Comparison of ENCODE assay signal across 8 mouse cellular contexts in the genomic region with DNA sequence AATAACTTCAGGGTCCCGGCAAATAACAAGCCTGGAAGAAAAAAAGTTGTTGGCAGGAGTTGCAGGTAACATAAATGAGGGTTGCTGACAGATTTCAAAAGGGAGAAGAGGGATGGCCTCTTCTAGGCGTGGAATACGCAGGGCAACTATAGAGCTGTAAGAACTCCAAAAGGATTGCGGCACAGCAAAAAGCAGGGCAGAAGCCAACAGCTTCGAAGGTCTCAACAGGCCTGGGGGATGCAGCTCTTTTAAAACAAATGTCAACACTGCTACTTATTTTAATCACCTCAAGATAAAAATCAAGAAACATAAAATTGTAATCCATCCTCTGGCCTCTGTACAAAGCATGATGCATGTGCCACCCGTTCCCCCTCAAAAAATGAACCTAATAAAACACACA. TPM values are rescaled to one million over a fixed set of nuclear protein-coding genes. Genes with fewer than 3 reads are reported as not detected.
DNase-seq lines count a peak whose midpoint lies in the region; ATAC-seq and TF ChIP-seq lines count a peak whose summit lies in the region.
"Not testable (repeated sequence)": the region's sequence is repeated elsewhere in the genome, so short reads cannot be mapped to it uniquely, and the experiment has no call there.

No protein-coding gene starts in this region.

- peak overlapping the region; percentile 60 for H3K4me2 ChIP-seq in forebrain, embryonic 14.5 days (ENCODE audit: low read length)
- H3K4me2 ChIP-seq in heart, postnatal 0 days (ENCODE audit: low read depth, low read length) = peak overlapping the region; percentile 63
- H3K4me2 ChIP-seq in liver, embryonic 11.5 days = peak overlapping the region; percentile 68
- peak overlapping the region; percentile 60 for H3K4me2 ChIP-seq in midbrain, embryonic 13.5 days (replicated peaks)
- H3K4me2 ChIP-seq in stomach, embryonic 15.5 days = peak overlapping the region; percentile 53

- H3K27me3 ChIP-seq in forebrain, embryonic 14.5 days (replicated peaks; ENCODE audit: control insufficient read depth, insufficient read depth, low read length); heart, postnatal 0 days (ENCODE audit: control insufficient read depth, insufficient read depth, low read length); liver, embryonic 11.5 days (replicated peaks; ENCODE audit: control insufficient read depth, insufficient read depth, low read length); midbrain, embryonic 13.5 days; stomach, embryonic 15.5 days (replicated peaks): not testable (repeated sequence)

- not testable (repeated sequence) for H3K36me3 ChIP-seq in forebrain, embryonic 14.5 days (ENCODE audit: control insufficient read depth, insufficient read depth, low read length); heart, postnatal 0 days (replicated peaks; ENCODE audit: control insufficient read depth, insufficient read depth, low read length); liver, embryonic 11.5 days (ENCODE audit: control insufficient read depth, insufficient read depth, low read length); midbrain, embryonic 13.5 days; stomach, embryonic 15.5 days

- H3K9me3 ChIP-seq in forebrain, embryonic 14.5 days (replicated peaks; ENCODE audit: control insufficient read depth, low read length); heart, postnatal 0 days (replicated peaks; ENCODE audit: control insufficient read depth, low read length); liver, embryonic 11.5 days (ENCODE audit: control insufficient read depth, low read length); midbrain, embryonic 13.5 days; stomach, embryonic 15.5 days: not testable (repeated sequence)

- not testable (repeated sequence) for TF ChIP-seq CTCF in heart, postnatal 0 days (IDR thresholded peaks at IDR 0.05; ENCODE audit: low read depth)

- peak overlapping the region; percentile 29; the same call in 1 of the 2 replicates for H3K9ac ChIP-seq in forebrain, embryonic 14.5 days (ENCODE audit: low read length)
- not testable (repeated sequence) for H3K9ac ChIP-seq in heart, postnatal 0 days (replicated peaks; ENCODE audit: low read depth, low read length); stomach, embryonic 15.5 days
- peak overlapping the region; percentile 46; the same call in 1 of the 2 replicates for H3K9ac ChIP-seq in liver, embryonic 11.5 days (ENCODE audit: low read depth, low read length)
- H3K9ac ChIP-seq in midbrain, embryonic 13.5 days (replicated peaks) = peak overlapping the region; percentile 64; the same call in 1 of the 2 replicates

- H3K4me3 ChIP-seq in forebrain, embryonic 14.5 days (ENCODE audit: low read depth, low read length) = peak overlapping the region; percentile 42
- peak overlapping the region; percentile 57; the same call in 1 of the 2 replicates for H3K4me3 ChIP-seq in heart, postnatal 0 days (ENCODE audit: low read depth, low read length)
- H3K4me3 ChIP-seq in liver, embryonic 11.5 days (ENCODE audit: low read depth, low read length) = peak overlapping the region; percentile 56
- peak overlapping the region; percentile 50 for H3K4me3 ChIP-seq in midbrain, embryonic 13.5 days (replicated peaks)
- not testable (repeated sequence) for H3K4me3 ChIP-seq in stomach, embryonic 15.5 days (replicated peaks)

- ATAC-seq in forebrain, embryonic 14.5 days; heart, postnatal 0 days (ENCODE audit: insufficient read depth, low read depth); liver, embryonic 11.5 days (replicated peaks; ENCODE audit: low FRiP score); midbrain, embryonic 13.5 days; stomach, embryonic 15.5 days (ENCODE audit: insufficient read depth, low FRiP score, low read depth): not testable (repeated sequence)

- WGBS in forebrain, embryonic 14.5 days = 87% methylated on average over 5 of the region's 6 CpGs
- 65% methylated on average over 5 of the region's 6 CpGs for WGBS in heart, postnatal 0 days
- WGBS in liver, embryonic 11.5 days = 88% methylated on average over 5 of the region's 6 CpGs
- 78% methylated on average over 6 of the region's 6 CpGs for WGBS in midbrain, embryonic 13.5 days
- WGBS in stomach, embryonic 15.5 days = 74% methylated on average over 5 of the region's 6 CpGs

- DNase-seq in adipocyte (ENCODE audit: low spot score) = peak; percentile 52
- peak; percentile 46 for DNase-seq in cerebellum, adult 9-11 months
- not testable (repeated sequence) for DNase-seq in forebrain, embryonic 14.5 days (ENCODE audit: low spot score); heart, postnatal 0 days (ENCODE audit: low spot score); liver, embryonic 11.5 days (ENCODE audit: low spot score)
- DNase-seq in kidney, adult 9 months = peak; percentile 9

- not testable (repeated sequence) for H3K27ac ChIP-seq in forebrain, embryonic 14.5 days (ENCODE audit: low read depth, low read length); liver, embryonic 11.5 days (ENCODE audit: low read depth, low read length); midbrain, embryonic 13.5 days; stomach, embryonic 15.5 days
- H3K27ac ChIP-seq in heart, postnatal 0 days (ENCODE audit: low read depth) = peak overlapping the region; percentile 90

- not testable (repeated sequence) for H3K4me1 ChIP-seq in forebrain, embryonic 14.5 days (ENCODE audit: control insufficient read depth, insufficient read depth, low read length); heart, postnatal 0 days (ENCODE audit: control insufficient read depth, insufficient read depth); liver, embryonic 11.5 days (replicated peaks; ENCODE audit: control insufficient read depth, insufficient read depth, low read length); midbrain, embryonic 13.5 days (replicated peaks); stomach, embryonic 15.5 days

- not testable (repeated sequence) for TF ChIP-seq EP300 in heart, postnatal 0 days (IDR thresholded peaks at IDR 0.05; ENCODE audit: low read depth)

RNA-seq across cellular contexts. Expression of gene Mfsd8, which starts 1.2 kb away (rescaled TPM):
- polyA plus RNA-seq in forebrain, embryonic 14.5 days (2014; fragmentation: Nextera tagmentation; extraction: Ambion mirVana) = 22.6 and 23.5 TPM in 2 replicates
- 18.6 and 21.1 TPM in 2 replicates for total RNA-seq in heart, postnatal 0 days (2014; rRNA removed; ENCODE audit: low replicate concordance)
- 7.1 and 7.7 TPM in 2 replicates for polyA plus RNA-seq in heart, postnatal 0 days (2015; fragmentation: Nextera tagmentation; extraction: Ambion mirVana)
- 6.1 and 8.3 TPM in 2 replicates for polyA plus RNA-seq in liver, embryonic 11.5 days (2014; fragmentation: Nextera tagmentation; extraction: Ambion mirVana)
- 11.7 and 12.2 TPM in 2 replicates for polyA plus RNA-seq in midbrain, embryonic 13.5 days (2015; fragmentation: Nextera tagmentation; extraction: Ambion mirVana)
- 5.7 and 6.3 TPM in 2 replicates for polyA plus RNA-seq in stomach, embryonic 15.5 days (2015; fragmentation: Nextera tagmentation; extraction: Ambion mirVana)

RNA-seq across cellular contexts. Expression of gene Abhd18, which starts 1.2 kb away (rescaled TPM):
- polyA plus RNA-seq in forebrain, embryonic 14.5 days (2014; fragmentation: Nextera tagmentation; extraction: Ambion mirVana) = 5.2 and 5.8 TPM in 2 replicates
- total RNA-seq in heart, postnatal 0 days (2014; rRNA removed; ENCODE audit: low replicate concordance) = 22.9 and 31.2 TPM in 2 replicates
- 24.5 and 33.6 TPM in 2 replicates for polyA plus RNA-seq in heart, postnatal 0 days (2015; fragmentation: Nextera tagmentation; extraction: Ambion mirVana)
- 7.7 and 8.1 TPM in 2 replicates for polyA plus RNA-seq in liver, embryonic 11.5 days (2014; fragmentation: Nextera tagmentation; extraction: Ambion mirVana)
- polyA plus RNA-seq in midbrain, embryonic 13.5 days (2015; fragmentation: Nextera tagmentation; extraction: Ambion mirVana) = 13.2 and 18.6 TPM in 2 replicates
- polyA plus RNA-seq in stomach, embryonic 15.5 days (2015; fragmentation: Nextera tagmentation; extraction: Ambion mirVana) = 7.9 and 8.9 TPM in 2 replicates

RNA-seq across cellular contexts. Expression of gene Plk4, which starts 45.7 kb away (rescaled TPM):
- polyA plus RNA-seq in forebrain, embryonic 14.5 days (2014; fragmentation: Nextera tagmentation; extraction: Ambion mirVana) = 26.3 and 30.7 TPM in 2 replicates
- 7.1 and 14.5 TPM in 2 replicates for total RNA-seq in heart, postnatal 0 days (2014; rRNA removed; ENCODE audit: low replicate concordance)
- polyA plus RNA-seq in heart, postnatal 0 days (2015; fragmentation: Nextera tagmentation; extraction: Ambion mirVana) = 10.2 and 11.6 TPM in 2 replicates
- 72.8 and 77.1 TPM in 2 replicates for polyA plus RNA-seq in liver, embryonic 11.5 days (2014; fragmentation: Nextera tagmentation; extraction: Ambion mirVana)
- 23.2 and 24.1 TPM in 2 replicates for polyA plus RNA-seq in midbrain, embryonic 13.5 days (2015; fragmentation: Nextera tagmentation; extraction: Ambion mirVana)
- 45.9 and 47.8 TPM in 2 replicates for polyA plus RNA-seq in stomach, embryonic 15.5 days (2015; fragmentation: Nextera tagmentation; extraction: Ambion mirVana)

RNA-seq across cellular contexts. Expression of gene 1700034I23Rik, which starts 56.8 kb away (rescaled TPM):
- 0.14 TPM in 1 of 2 replicates, not detected in the other for polyA plus RNA-seq in forebrain, embryonic 14.5 days (2014; fragmentation: Nextera tagmentation; extraction: Ambion mirVana)
- total RNA-seq in heart, postnatal 0 days (2014; rRNA removed; ENCODE audit: low replicate concordance) = not detected in 2 replicates
- polyA plus RNA-seq in heart, postnatal 0 days (2015; fragmentation: Nextera tagmentation; extraction: Ambion mirVana) = 0.11 TPM in 2 replicates
- 0.16 and 0.42 TPM in 2 replicates for polyA plus RNA-seq in liver, embryonic 11.5 days (2014; fragmentation: Nextera tagmentation; extraction: Ambion mirVana)
- polyA plus RNA-seq in midbrain, embryonic 13.5 days (2015; fragmentation: Nextera tagmentation; extraction: Ambion mirVana) = 0.22 and 0.49 TPM in 2 replicates
- 0.19 and 0.23 TPM in 2 replicates for polyA plus RNA-seq in stomach, embryonic 15.5 days (2015; fragmentation: Nextera tagmentation; extraction: Ambion mirVana)
